8 mouse cellular contexts compared by ENCODE assay signal in the genomic region with DNA sequence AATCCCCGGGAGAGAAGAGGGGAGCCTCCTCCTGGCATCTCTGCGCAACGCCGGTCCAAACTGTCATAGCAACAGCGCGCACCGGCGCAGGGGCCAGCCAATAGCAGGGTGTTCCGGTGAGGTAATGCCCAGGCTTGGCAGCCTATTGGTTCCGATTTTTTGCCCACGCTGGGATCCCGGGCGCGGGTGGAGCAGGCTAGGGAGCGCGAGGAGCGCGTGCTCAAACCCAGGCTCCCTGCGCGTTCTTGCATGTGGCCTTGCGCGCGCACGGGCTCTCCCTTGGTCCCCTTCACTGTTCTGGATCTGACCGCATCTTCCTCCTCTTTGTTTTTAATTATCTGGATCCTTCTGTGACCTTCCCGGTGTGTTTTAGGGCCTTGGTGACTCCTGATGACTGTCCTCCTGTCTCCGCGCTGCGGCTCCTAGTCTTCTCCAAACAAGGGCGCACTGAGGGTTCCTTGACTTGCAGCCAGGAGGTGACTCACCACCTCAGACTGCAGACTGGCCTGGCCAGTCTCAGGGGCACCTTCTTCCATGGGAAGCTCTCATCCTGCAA. TPM values are rescaled to one million over a fixed set of nuclear protein-coding genes. Genes with fewer than 3 reads are reported as not detected.
A peak's percentile ranks its signal among the peaks of the same experiment; 100 is the strongest.
DNase-seq lines count a peak whose midpoint lies in the region; ATAC-seq lines count a peak whose summit lies in the region.

No protein-coding gene starts in this region.

- peak overlapping the region; percentile 74 for H3K27ac ChIP-seq in hindbrain, embryonic 16.5 days (ENCODE audit: low read depth, low read length)
- peak overlapping the region; percentile 79 for H3K27ac ChIP-seq in stomach, embryonic 16.5 days (ENCODE audit: low read length)

- no peaks in the 10 kb centered on the region for H3K9me3 ChIP-seq in hindbrain, embryonic 16.5 days (ENCODE audit: control insufficient read depth, low read length)
- no peaks in the 10 kb centered on the region for H3K9me3 ChIP-seq in stomach, embryonic 16.5 days (replicated peaks; ENCODE audit: control insufficient read depth, low read length)

- peak; percentile 94 for ATAC-seq in hindbrain, embryonic 16.5 days
- peak; percentile 88 for ATAC-seq in stomach, embryonic 16.5 days (ENCODE audit: insufficient read depth, low FRiP score)
- no peak for ATAC-seq in megakaryocyte progenitor cell, adult 5-6 weeks (replicated peaks; ENCODE audit: poor library complexity)

- under 1% methylated on average over 25 of the region's 30 CpGs for WGBS in hindbrain, embryonic 16.5 days
- under 1% methylated on average over 30 of the region's 30 CpGs for WGBS in stomach, embryonic 16.5 days

- H3K9ac ChIP-seq in hindbrain, embryonic 16.5 days (ENCODE audit: low read depth, low read length), result peak overlapping the region; percentile 53
- 0 out of 2 replicates have a peak overlapping the region, but pooled peaks have one; percentile 40 for H3K9ac ChIP-seq in stomach, embryonic 16.5 days (ENCODE audit: low read length)

- peak; percentile 20 for DNase-seq in WW6 (ENCODE audit: low read depth, low spot score)
- peak; percentile 96 to 98 for DNase-seq in cerebellum, postnatal 10 days
- DNase-seq in frontal cortex, postnatal 25 days (ENCODE audit: low spot score in 2 of 2), result peak; percentile 88 to 91
- DNase-seq in left cerebral cortex, adult 11 months (ENCODE audit: low spot score), result peak; percentile 93
- peak; percentile 62 for DNase-seq in mesoderm, embryonic 11.5 days (ENCODE audit: low read depth, low spot score)

- H3K4me1 ChIP-seq in hindbrain, embryonic 16.5 days (ENCODE audit: control insufficient read depth, insufficient read depth, low read depth, low read length), result peaks cover 31% of the 10 kb centered on the region
- H3K4me1 ChIP-seq in stomach, embryonic 16.5 days (ENCODE audit: control insufficient read depth, insufficient read depth, low read length), result peaks cover 14% of the 10 kb centered on the region; the same call in 1 of the 2 replicates

- no peaks in the 10 kb centered on the region for H3K36me3 ChIP-seq in hindbrain, embryonic 16.5 days (ENCODE audit: control insufficient read depth, insufficient read depth, low read length)
- no peaks in the 10 kb centered on the region for H3K36me3 ChIP-seq in stomach, embryonic 16.5 days (ENCODE audit: control insufficient read depth, insufficient read depth, low read length)

- H3K4me2 ChIP-seq in hindbrain, embryonic 16.5 days (ENCODE audit: low read length), result peak overlapping the region; percentile 54
- peak overlapping the region; percentile 56 for H3K4me2 ChIP-seq in stomach, embryonic 16.5 days (ENCODE audit: low read depth, low read length)

- no peaks in the 10 kb centered on the region for H3K27me3 ChIP-seq in hindbrain, embryonic 16.5 days (replicated peaks; ENCODE audit: control insufficient read depth, insufficient read depth, low read length)
- H3K27me3 ChIP-seq in stomach, embryonic 16.5 days (ENCODE audit: control insufficient read depth, insufficient read depth, low read length), result peaks cover 6% of the 10 kb centered on the region; the same call in 1 of the 2 replicates

- peak overlapping the region; percentile 21 for H3K4me3 ChIP-seq in hindbrain, embryonic 16.5 days (ENCODE audit: low read length)
- H3K4me3 ChIP-seq in stomach, embryonic 16.5 days (replicated peaks; ENCODE audit: low read length), result peak overlapping the region; percentile 26

RNA-seq across cellular contexts. Expression of a gene that starts 51.2 kb away (rescaled TPM):
- polyA plus RNA-seq in hindbrain, embryonic 16.5 days (2015; fragmentation: Nextera tagmentation; extraction: Ambion mirVana), result 27.2 and 27.4 TPM in 2 replicates
- polyA plus RNA-seq in stomach, embryonic 16.5 days (2015; fragmentation: Nextera tagmentation; extraction: Ambion mirVana), result 47.9 and 50.5 TPM in 2 replicates
- total RNA-seq in megakaryocyte progenitor cell, adult 5-6 weeks (2015), result 431 and 454 TPM in 2 replicates
- 127 and 133 TPM in 2 replicates for total RNA-seq in megakaryocyte progenitor cell, adult 5-6 weeks (2017)

Comparison
In these comparisons a context has a peak if more than half of its experiments do, and no peak if none do; other contexts are left out.
1. DNase-seq: peak in every context shown above with its lines; median percentile 97 in cerebellum, postnatal 10 days; 93 in left cerebral cortex, adult 11 months; 90 in frontal cortex, postnatal 25 days; 62 in mesoderm, embryonic 11.5 days; 20 in WW6.